ENCODE assay signal across 15 mouse cellular contexts in genomic region chr17:62412666-62413180, GRCm38 (mm10).
A peak's percentile ranks its signal among the peaks of the same experiment; 100 is the strongest.
DNase-seq lines count a peak whose midpoint lies in the region; ATAC-seq and TF ChIP-seq lines count a peak whose summit lies in the region.
"Had no signal": no experiment of that assay in that cellular context is flagged by ENCODE, and none has a peak within 500 bp of the region (broad histone marks: within the 10 kb centered on the region; RNA-seq: fewer than 3 reads in every experiment).

No protein-coding gene starts in this region.

- H3K4me1 ChIP-seq in heart, embryonic 10.5 days: no peaks in the 10 kb centered on the region
- H3K4me1 ChIP-seq in stomach, postnatal 0 days (replicated peaks; ENCODE audit: control insufficient read depth, insufficient read depth): no peaks in the 10 kb centered on the region
- H3K4me1 ChIP-seq: liver, embryonic 12.5 days; neural tube, embryonic 12.5 days had no signal

- H3K4me2 ChIP-seq in stomach, postnatal 0 days (replicated peaks; ENCODE audit: low read depth): no peak overlapping the region
- H3K4me2 ChIP-seq: liver, embryonic 12.5 days; neural tube, embryonic 12.5 days had no signal

- 79% methylated on average over 12 of the region's 12 CpGs for WGBS in heart, embryonic 10.5 days
- WGBS in stomach, postnatal 0 days: 66% methylated on average over 12 of the region's 12 CpGs

- ATAC-seq in stomach, postnatal 0 days (ENCODE audit: low FRiP score, low TSS enrichment): no peak
- ATAC-seq in megakaryocyte, adult 5-6 weeks (ENCODE audit: poor library complexity, severe bottlenecking): no peak
- ATAC-seq: activated CD4-positive, CD25-positive, alpha-beta regulatory T cell, adult 4 months; liver, embryonic 12.5 days; midbrain, embryonic 16.5 days had no signal

- peak; percentile 61 to 70 for DNase-seq in heart, adult 18-20 months
- DNase-seq in heart, embryonic 10.5 days (ENCODE audit: low spot score): no peak
- DNase-seq in testis, postnatal 10 days (ENCODE audit: low spot score): peak; percentile 39
- no peak for DNase-seq in testis, postnatal 14 days (ENCODE audit: low spot score)
- DNase-seq in heart, adult 9 months (ENCODE audit: low spot score in 2 of 2): peak; percentile 31 to 51
- peak; percentile 14 for DNase-seq in stomach, postnatal 0 days (ENCODE audit: low spot score)
- DNase-seq in layer of hippocampus, postnatal 14 days (ENCODE audit: low spot score in 2 of 2): no peak
- DNase-seq: lung, postnatal 36 days; thymus, postnatal 36 days had no signal

- H3K9me3 ChIP-seq in heart, embryonic 10.5 days: peaks cover 6% of the 10 kb centered on the region; the same call in 1 of the 2 replicates
- no peaks in the 10 kb centered on the region for H3K9me3 ChIP-seq in stomach, postnatal 0 days (ENCODE audit: control insufficient read depth, low read length)
- H3K9me3 ChIP-seq: liver, embryonic 12.5 days; neural tube, embryonic 12.5 days had no signal

- no peaks in the 10 kb centered on the region for H3K36me3 ChIP-seq in heart, embryonic 10.5 days
- no peaks in the 10 kb centered on the region for H3K36me3 ChIP-seq in stomach, postnatal 0 days (ENCODE audit: control insufficient read depth, insufficient read depth, low read length)
- H3K36me3 ChIP-seq: liver, embryonic 12.5 days; neural tube, embryonic 12.5 days had no signal

- no peak overlapping the region for H3K9ac ChIP-seq in stomach, postnatal 0 days (ENCODE audit: low read length)
- H3K9ac ChIP-seq: liver, embryonic 12.5 days; neural tube, embryonic 12.5 days had no signal

- no peak for TF ChIP-seq EP300 in stomach, postnatal 0 days (optimal IDR thresholded peaks at IDR 0.05)

- H3K4me3 ChIP-seq in heart, embryonic 10.5 days: no peak overlapping the region
- H3K4me3 ChIP-seq in stomach, postnatal 0 days (ENCODE audit: low read depth, low read length): no peak overlapping the region
- H3K4me3 ChIP-seq: layer of hippocampus, adult 2 months; liver, embryonic 12.5 days; neural tube, embryonic 12.5 days had no signal

- no peaks in the 10 kb centered on the region for H3K27me3 ChIP-seq in heart, embryonic 10.5 days (ENCODE audit: insufficient read depth, poor library complexity, severe bottlenecking)
- no peaks in the 10 kb centered on the region for H3K27me3 ChIP-seq in stomach, postnatal 0 days (ENCODE audit: control insufficient read depth, insufficient read depth, low read length)
- H3K27me3 ChIP-seq: liver, embryonic 12.5 days; neural tube, embryonic 12.5 days had no signal

- TF ChIP-seq CTCF in stomach, postnatal 0 days (IDR thresholded peaks at IDR 0.05; ENCODE audit: low read depth): no peak

- no peak overlapping the region for H3K27ac ChIP-seq in heart, embryonic 10.5 days
- H3K27ac ChIP-seq in stomach, postnatal 0 days (replicated peaks): no peak overlapping the region
- H3K27ac ChIP-seq: layer of hippocampus, adult 2 months; liver, embryonic 12.5 days; neural tube, embryonic 12.5 days had no signal

Comparison
In these comparisons a context has a peak if more than half of its experiments do, and no peak if none do; other contexts are left out.
1. DNase-seq: peak in heart, adult 18-20 months (2 of 2), testis, postnatal 10 days (single experiment), heart, adult 9 months (2 of 2) and stomach, postnatal 0 days (single experiment); none in heart, embryonic 10.5 days (single experiment), testis, postnatal 14 days (single experiment) and layer of hippocampus, postnatal 14 days (0 of 2).